Comparison of ENCODE assay signal across 32 mouse cellular contexts in the genomic region with DNA sequence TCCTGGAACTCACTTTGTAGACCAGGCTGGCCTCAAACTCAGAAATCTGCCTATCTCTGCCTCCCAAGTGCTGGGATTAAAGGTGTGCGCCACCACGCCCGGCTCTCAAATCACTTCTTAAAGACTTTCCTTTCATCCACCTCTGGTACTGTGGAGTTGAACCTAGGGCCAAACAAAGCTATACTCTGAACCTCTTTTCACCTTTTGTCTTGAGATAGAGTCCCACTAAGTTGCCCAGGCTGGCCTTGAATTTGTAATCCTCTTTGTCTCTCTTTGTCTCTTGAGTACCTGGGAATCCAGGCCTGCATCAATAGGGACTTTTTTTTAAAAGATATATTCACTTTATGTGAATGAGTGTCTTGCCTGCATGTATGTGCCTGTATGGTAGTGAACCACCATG. TPM values are rescaled to one million over a fixed set of nuclear protein-coding genes. Genes with fewer than 3 reads are reported as not detected.
"Had no signal": no experiment of that assay in that cellular context is flagged by ENCODE, and none has a peak within 500 bp of the region (broad histone marks: within the 10 kb centered on the region; RNA-seq: fewer than 3 reads in every experiment).

No protein-coding gene starts in this region.

- H3K27ac ChIP-seq: embryonic facial prominence, embryonic 12.5 days; embryonic facial prominence, embryonic 13.5 days; embryonic facial prominence, embryonic 15.5 days; forebrain, embryonic 10.5 days; forebrain, embryonic 12.5 days; forebrain, embryonic 13.5 days; forebrain, embryonic 15.5 days; gastrocnemius, adult 2 months; heart, adult 2 months; heart, embryonic 10.5 days had no signal

- ATAC-seq: forebrain, embryonic 13.5 days; forebrain, embryonic 14.5 days; forebrain, embryonic 15.5 days; forebrain, embryonic 16.5 days; forebrain, postnatal 0 days had no signal

- H3K4me1 ChIP-seq: embryonic facial prominence, embryonic 12.5 days; forebrain, embryonic 12.5 days; forebrain, embryonic 13.5 days had no signal

- H3K36me3 ChIP-seq: embryonic facial prominence, embryonic 10.5 days; embryonic facial prominence, embryonic 12.5 days; embryonic facial prominence, embryonic 13.5 days; embryonic facial prominence, embryonic 15.5 days; forebrain, embryonic 10.5 days; forebrain, embryonic 12.5 days; forebrain, embryonic 15.5 days; heart, embryonic 10.5 days had no signal

- DNase-seq: cerebellum, postnatal 10 days; cerebellum, postnatal 14 days; cerebellum, postnatal 25 days; cerebellum, postnatal 36 days; embryo, embryonic 11 days; forebrain, postnatal 0 days; gastrocnemius, adult 2 months; gastrocnemius, postnatal 10 days; gastrocnemius, postnatal 14 days; gastrocnemius, postnatal 25 days; gastrocnemius, postnatal 36 days; heart, adult 11 months; heart, adult 18-20 months; heart, adult 2 months had no signal

- H3K4me2 ChIP-seq: embryonic facial prominence, embryonic 12.5 days; embryonic facial prominence, embryonic 13.5 days; embryonic facial prominence, embryonic 15.5 days; forebrain, embryonic 12.5 days; forebrain, embryonic 13.5 days; forebrain, embryonic 15.5 days had no signal

- H3K9me3 ChIP-seq: embryonic facial prominence, embryonic 10.5 days; embryonic facial prominence, embryonic 12.5 days; embryonic facial prominence, embryonic 13.5 days; embryonic facial prominence, embryonic 15.5 days; forebrain, embryonic 10.5 days; forebrain, embryonic 13.5 days; forebrain, embryonic 15.5 days; heart, embryonic 10.5 days had no signal

- H3K27me3 ChIP-seq: embryonic facial prominence, embryonic 12.5 days; embryonic facial prominence, embryonic 13.5 days; embryonic facial prominence, embryonic 15.5 days; forebrain, embryonic 13.5 days; forebrain, embryonic 15.5 days had no signal

- H3K4me3 ChIP-seq: embryonic facial prominence, embryonic 10.5 days; embryonic facial prominence, embryonic 12.5 days; embryonic facial prominence, embryonic 13.5 days; embryonic facial prominence, embryonic 15.5 days; erythroblast, embryonic 14.5 days; forebrain, embryonic 10.5 days; forebrain, embryonic 12.5 days; forebrain, embryonic 13.5 days; forebrain, embryonic 15.5 days; gastrocnemius, adult 2 months; heart, adult 2 months; heart, embryonic 10.5 days had no signal

- H3K9ac ChIP-seq: embryonic facial prominence, embryonic 12.5 days; embryonic facial prominence, embryonic 13.5 days; embryonic facial prominence, embryonic 15.5 days; forebrain, embryonic 12.5 days; forebrain, embryonic 13.5 days; forebrain, embryonic 15.5 days; forebrain, postnatal 0 days had no signal

RNA-seq across cellular contexts. Expression of gene Kcnj4, which starts 57.0 kb away (rescaled TPM):
- total RNA-seq: common myeloid progenitor, adult 5-6 weeks; gastrocnemius, adult 18-20 months; gastrocnemius, postnatal 25 days; gastrocnemius, postnatal 36 days; granulocyte monocyte progenitor cell, adult 5-6 weeks had no signal
- polyA plus RNA-seq: embryonic facial prominence, embryonic 10.5 days; embryonic facial prominence, embryonic 11.5 days; embryonic facial prominence, embryonic 12.5 days; embryonic facial prominence, embryonic 13.5 days; erythroblast, embryonic 14.5 days; forebrain, embryonic 10.5 days; forebrain, embryonic 11.5 days; forebrain, embryonic 12.5 days; forebrain, embryonic 13.5 days; gonadal fat pad, adult 2 months had no signal
